Mouse (Mus musculus) embryonic facial prominence, embryonic 13.5 days (tissue): ENCODE measurements around the gene Sncb. TPM values are rescaled to one million over a fixed set of nuclear protein-coding genes. Genes with fewer than 3 reads are reported as not detected.

ENCODE experiments used
- ATAC-seq: fragments of 200-750 bp; cut with Nextera tagmentation; 2 replicates; pipeline ENCODE4 v1.8.0; 2017; ENCODE audit warnings: low read depth; ENCODE audit not compliant: insufficient number of reproducible peaks, insufficient read depth, low FRiP score, low TSS enrichment
- H3K27ac ChIP-seq: fragments of 300-500 bp; sonication (generic); 2 replicates; pipeline ENCODE4 v1.5.1; 2015; ENCODE audit warnings: moderate library complexity, mild to moderate bottlenecking, inconsistent platforms
- H3K27me3 ChIP-seq: fragments of 300-500 bp; sonication (generic); 2 replicates; pipeline ENCODE4 v1.6.1; 2015; ENCODE audit warnings: mild to moderate bottlenecking, inconsistent platforms
- H3K36me3 ChIP-seq: fragments of 300-500 bp; sonication (generic); 2 replicates; pipeline ENCODE4 v1.6.1; 2015; ENCODE audit warnings: mild to moderate bottlenecking, inconsistent platforms
- H3K4me1 ChIP-seq: fragments of 300-500 bp; sonication (generic); 2 replicates; pipeline ENCODE4 v1.6.1; 2015; ENCODE audit warnings: inconsistent platforms
- H3K4me2 ChIP-seq: fragments of 300-500 bp; sonication (generic); 2 replicates; pipeline ENCODE4 v1.6.1; 2015; ENCODE audit warnings: moderate library complexity, mild to moderate bottlenecking, inconsistent platforms
- H3K4me3 ChIP-seq: fragments of 300-500 bp; sonication (generic); 2 replicates; pipeline ENCODE4 v1.5.1; 2015; ENCODE audit warnings: mild to moderate bottlenecking, inconsistent platforms
- H3K9ac ChIP-seq: fragments of 300-500 bp; sonication (generic); 2 replicates; pipeline ENCODE4 v1.6.1; 2015; ENCODE audit warnings: mild to moderate bottlenecking, inconsistent platforms
- H3K9me3 ChIP-seq: fragments of 300-500 bp; sonication (generic); 2 replicates; pipeline ENCODE4 v1.6.1; 2016; ENCODE audit warnings: inconsistent platforms
- WGBS: fragments of 180-500 bp; shearing (Covaris S2); methylation state at CpG from one replicate; pipeline ENCODE4 v1.1.7; 2015; ENCODE audit warnings: mixed read lengths; 5-methylcytosine and 5-hydroxymethylcytosine counted together
- polyA plus RNA-seq: library from polyadenylated mRNA; unstranded; fragments of >200 nt; fragmentation: Nextera tagmentation; extraction: Ambion mirVana; gene quantifications from 2 replicates; pipeline ENCODE4 v1.2.1, GENCODE M21; 2015

The Sncb gene
- polyA plus RNA-seq, 1 experiment from 2014 or later: 0.20 TPM

GRCm38 (mm10) chr13:54754169-54755080 lies 12.0 kb downstream of the Sncb start:
- Histone ChIP-seq H3K27me3 (peaks cover 64% of the 10 kb centered on the region), H3K9me3 (no peaks in the 10 kb centered on the region), H3K4me1 (peaks cover 20% of the 10 kb centered on the region), H3K27ac (no peak overlapping the region), H3K36me3 (no peaks in the 10 kb centered on the region), H3K4me2 (no peak overlapping the region), H3K9ac (no peak overlapping the region), H3K4me3 (no peak overlapping the region)
- 50% methylated on average over 12 of the region's 12 CpGs for WGBS
- ATAC-seq: no peak

DNA sequence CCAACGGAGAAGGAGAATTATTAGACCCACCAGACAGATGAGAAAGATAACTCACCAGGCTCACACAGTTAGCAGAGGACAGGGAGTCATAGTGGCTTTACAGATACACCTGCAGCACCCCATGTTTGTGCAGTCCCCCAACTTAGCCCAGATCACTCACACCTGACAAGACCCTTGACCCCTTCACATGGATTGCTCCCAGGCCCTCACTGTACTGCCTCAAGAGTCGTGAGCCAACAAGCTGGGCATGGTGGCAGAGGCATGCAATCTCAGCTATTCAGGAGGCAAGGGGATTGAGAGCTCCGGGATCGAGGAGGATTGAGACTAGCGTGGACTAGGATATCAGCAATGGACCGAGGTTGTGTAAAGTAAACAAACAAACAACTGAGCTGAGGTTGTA lies 12.7 kb downstream of the Sncb start:
- H3K27me3 ChIP-seq: peaks cover 64% of the 10 kb centered on the region
- no peaks in the 10 kb centered on the region for H3K36me3 ChIP-seq
- H3K9ac ChIP-seq: no peak overlapping the region
- H3K4me3 ChIP-seq: no peak overlapping the region
- ATAC-seq: no peak
- H3K9me3 ChIP-seq: no peaks in the 10 kb centered on the region
- H3K4me2 ChIP-seq: no peak overlapping the region
- WGBS: 63% methylated on average over 6 of the region's 6 CpGs
- no peak overlapping the region for H3K27ac ChIP-seq
- H3K4me1 ChIP-seq: peaks cover 15% of the 10 kb centered on the region

GRCm38 (mm10) chr13:54752656-54753055 lies 13.7 kb downstream of the Sncb start:
- 72% methylated on average over 10 of the region's 10 CpGs for WGBS
- H3K9ac ChIP-seq: no peak overlapping the region

DNA sequence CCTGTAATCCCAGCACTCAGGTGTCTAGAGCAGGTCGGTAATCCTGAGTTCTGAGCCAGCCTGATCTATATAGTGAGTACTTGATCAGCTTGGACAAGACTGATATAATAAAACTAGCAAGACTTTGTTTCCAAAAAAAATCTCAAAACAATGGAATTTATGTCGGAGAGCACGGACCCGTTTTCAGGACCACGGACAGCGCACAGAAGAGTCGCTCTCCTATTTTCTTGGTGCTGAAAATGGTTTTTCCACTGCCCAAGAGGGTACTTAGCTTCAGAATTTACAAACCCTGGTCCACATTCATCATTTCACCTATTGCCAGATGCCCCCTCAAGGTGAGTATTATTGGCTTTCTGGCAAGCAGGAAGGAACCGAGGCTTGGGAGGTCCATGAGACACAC lies 15.7 kb downstream of the Sncb start:
- no peak overlapping the region for H3K9ac ChIP-seq
- no peak overlapping the region for H3K27ac ChIP-seq
- H3K36me3 ChIP-seq: no peaks in the 10 kb centered on the region
- WGBS: 2% methylated on average over 8 of the region's 8 CpGs
- H3K4me3 ChIP-seq: no peak overlapping the region
- no peak for ATAC-seq
- H3K27me3 ChIP-seq: peaks cover 75% of the 10 kb centered on the region
- H3K4me1 ChIP-seq: peaks cover 6% of the 10 kb centered on the region
- no peaks in the 10 kb centered on the region for H3K9me3 ChIP-seq
- no peak overlapping the region for H3K4me2 ChIP-seq

More at GRCm38 (mm10) chr13:54752656-54753055, 13.7 kb downstream of the Sncb start:
- H3K4me1 ChIP-seq: peaks cover 8% of the 10 kb centered on the region
- H3K9me3 ChIP-seq: no peaks in the 10 kb centered on the region
- peaks cover 71% of the 10 kb centered on the region for H3K27me3 ChIP-seq
- no peak overlapping the region for H3K4me3 ChIP-seq
- no peak overlapping the region for H3K4me2 ChIP-seq
- no peak overlapping the region for H3K27ac ChIP-seq
- ATAC-seq: no peak
- H3K36me3 ChIP-seq: no peaks in the 10 kb centered on the region

DNA sequence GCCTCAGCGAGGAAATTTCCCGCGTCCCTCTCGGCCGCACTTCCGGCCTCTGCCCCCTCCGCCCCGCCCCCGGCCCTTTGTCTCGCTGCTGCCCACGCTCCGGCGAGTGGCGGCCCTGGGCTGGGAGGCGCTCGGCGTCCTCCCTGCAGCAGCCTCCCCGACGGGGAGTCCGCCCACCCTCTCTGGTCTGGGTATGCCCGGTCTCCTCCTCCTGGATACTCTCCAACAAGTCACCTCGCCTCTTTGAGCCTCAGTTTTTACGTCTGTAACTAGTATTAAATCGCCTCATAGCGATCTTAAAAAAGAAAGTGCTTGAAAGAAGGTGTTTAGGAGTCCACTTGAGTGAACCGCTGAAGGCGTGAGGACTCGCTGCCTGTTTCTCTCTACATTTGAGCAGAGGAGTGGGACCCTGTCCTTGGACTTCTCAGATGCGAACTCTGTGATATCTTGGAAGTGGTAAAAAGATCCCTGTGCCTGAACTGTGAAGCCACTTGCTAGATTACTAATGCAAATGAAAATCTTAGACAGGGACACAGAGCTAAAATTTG lies 16.5 kb downstream of the Sncb start, which contains the start of gene Gprin1:
Gprin1 (minus strand) TSS at position 11 of the 548 bp plus-strand sequence.
- WGBS: 2% methylated on average over 29 of the region's 29 CpGs
- no peak for ATAC-seq
- Histone ChIP-seq H3K4me2 (peak within 1 kb of the TSS; percentile 91), H3K4me1 (peaks cover 6% of the 10 kb centered on the region), H3K4me3 (peak within 1 kb of the TSS; percentile 58), H3K36me3 (no peaks in the 10 kb centered on the region), H3K9me3 (no peaks in the 10 kb centered on the region), H3K27ac (no peak within 1 kb of the TSS), H3K27me3 (peaks cover 68% of the 10 kb centered on the region), H3K9ac (0 out of 2 replicates have a peak within 1 kb of the TSS, but pooled peaks have one; percentile 46)

- peaks cover 6% of the 10 kb centered on the region for H3K4me1 ChIP-seq
- peak overlapping the region; percentile 91 for H3K4me2 ChIP-seq
- H3K27me3 ChIP-seq: peaks cover 65% of the 10 kb centered on the region
- H3K9me3 ChIP-seq: no peaks in the 10 kb centered on the region
- no peak overlapping the region for H3K27ac ChIP-seq
- 2% methylated on average over 43 of the region's 100 CpGs for WGBS
- 0 out of 2 replicates have a peak overlapping the region, but pooled peaks have one; percentile 46 for H3K9ac ChIP-seq
- peak; percentile 9; the same call in 1 of the 2 replicates for ATAC-seq
- no peaks in the 10 kb centered on the region for H3K36me3 ChIP-seq
- H3K4me3 ChIP-seq: peak overlapping the region; percentile 58
Observed at GRCm38 (mm10) chr13:54749061-54749863, 17.1 kb downstream of the Sncb start.

- Histone ChIP-seq H3K27me3 (peaks cover 59% of the 10 kb centered on the region), H3K4me3 (peak overlapping the region; percentile 58; the same call in 1 of the 2 replicates), H3K4me1 (peaks cover 6% of the 10 kb centered on the region), H3K4me2 (peak overlapping the region; percentile 91), H3K9ac (no peak overlapping the region), H3K36me3 (no peaks in the 10 kb centered on the region), H3K27ac (no peak overlapping the region), H3K9me3 (no peaks in the 10 kb centered on the region)
- WGBS: 45% methylated on average over 10 of the region's 10 CpGs
- ATAC-seq: 0 out of 2 replicates have a peak, but pooled peaks have one; percentile 23
Observed at GRCm38 (mm10) chr13:54748721-54749060, 17.7 kb downstream of the Sncb start.

DNA sequence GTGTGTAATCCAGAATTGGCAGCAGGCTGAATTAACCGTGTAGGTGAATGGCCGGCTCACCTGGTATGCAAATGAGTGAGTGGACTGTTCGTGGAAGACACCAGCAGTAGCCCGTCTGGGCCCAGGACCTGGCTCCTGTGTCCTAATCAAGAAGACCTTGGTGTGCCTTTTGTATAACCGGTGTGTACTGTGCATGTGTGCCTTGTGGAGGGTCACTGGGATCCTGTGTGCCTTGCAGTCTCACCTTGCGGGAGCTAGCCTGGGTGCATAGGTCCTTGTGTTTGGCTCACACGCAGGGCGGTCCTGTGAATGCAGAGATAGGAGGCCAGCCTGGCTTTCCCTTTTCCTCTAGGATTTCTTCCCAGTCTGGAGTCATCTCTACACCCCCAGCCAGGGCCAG lies 18.2 kb downstream of the Sncb start:
- Histone ChIP-seq H3K4me1 (peaks cover 6% of the 10 kb centered on the region), H3K27me3 (peaks cover 54% of the 10 kb centered on the region), H3K36me3 (no peaks in the 10 kb centered on the region), H3K9me3 (no peaks in the 10 kb centered on the region), H3K4me2 (no peak overlapping the region), H3K4me3 (no peak overlapping the region), H3K27ac (no peak overlapping the region), H3K9ac (no peak overlapping the region)
- WGBS: 82% methylated on average over 8 of the region's 8 CpGs
- ATAC-seq: no peak

GRCm38 (mm10) chr13:54746896-54747295 lies 19.5 kb downstream of the Sncb start:
- Histone ChIP-seq H3K9ac (no peak overlapping the region), H3K4me1 (peaks cover 6% of the 10 kb centered on the region), H3K4me2 (no peak overlapping the region), H3K36me3 (no peaks in the 10 kb centered on the region), H3K27me3 (peaks cover 51% of the 10 kb centered on the region), H3K4me3 (no peak overlapping the region), H3K9me3 (no peaks in the 10 kb centered on the region), H3K27ac (no peak overlapping the region)
- no peak for ATAC-seq
- WGBS: 37% methylated on average over 10 of the region's 10 CpGs

DNA sequence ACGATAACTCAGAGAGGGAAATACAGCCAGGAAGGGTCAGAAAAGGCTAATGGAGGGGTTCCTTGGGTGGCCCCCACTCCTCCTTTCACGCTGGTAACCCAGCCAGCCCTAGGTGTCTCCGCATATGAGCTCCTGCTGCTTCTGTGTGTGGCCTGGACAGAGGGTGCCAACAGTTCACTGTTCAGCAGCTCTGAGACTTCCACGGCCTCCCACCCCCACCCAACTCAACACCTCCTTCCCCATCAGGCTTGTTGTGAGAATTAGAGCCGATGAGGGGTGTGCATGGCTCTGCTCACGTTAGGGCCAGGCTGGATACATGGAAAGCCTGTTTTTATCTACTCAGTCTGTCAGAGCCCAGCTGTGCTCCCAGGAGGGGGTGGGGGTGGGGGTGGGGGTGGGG lies 20.3 kb downstream of the Sncb start:
- Histone ChIP-seq H3K9me3 (no peaks in the 10 kb centered on the region), H3K4me1 (peaks cover 6% of the 10 kb centered on the region), H3K36me3 (no peaks in the 10 kb centered on the region), H3K27me3 (peaks cover 47% of the 10 kb centered on the region), H3K27ac (no peak overlapping the region), H3K9ac (no peak overlapping the region), H3K4me3 (no peak overlapping the region), H3K4me2 (no peak overlapping the region)
- ATAC-seq: no peak
- 46% methylated on average over 6 of the region's 6 CpGs for WGBS

GRCm38 (mm10) chr13:54738213-54738601 lies 28.2 kb downstream of the Sncb start:
- Histone ChIP-seq H3K9ac (peak overlapping the region; percentile 64), H3K4me1 (peaks cover 13% of the 10 kb centered on the region), H3K27me3 (peaks cover 61% of the 10 kb centered on the region), H3K9me3 (no peaks in the 10 kb centered on the region), H3K36me3 (no peaks in the 10 kb centered on the region), H3K4me2 (peak overlapping the region; percentile 77), H3K4me3 (peak overlapping the region; percentile 49), H3K27ac (no peak overlapping the region)
- no peak for ATAC-seq
- 3% methylated on average over 34 of the region's 34 CpGs for WGBS
